Mouse (Mus musculus) brain, adult 10 weeks (tissue): ENCODE data around the gene Gosr2. TPM values are rescaled to one million over a fixed set of nuclear protein-coding genes. Genes with fewer than 3 reads are reported as not detected.

ENCODE experiments used
- polyA plus RNA-seq: library from polyadenylated mRNA; stranded (reverse); fragments of 350-450 nt; fragmentation: Illumina TruSeq; extraction: RNeasy Lipid Tissue Mini Kit (QIAGEN cat#74804); gene quantifications from one replicate; pipeline ENCODE4 v1.2.3, GENCODE M21; 2015; ENCODE audit warnings: low read depth, low replicate concordance

Gene Gosr2
- polyA plus RNA-seq, result 78.0 TPM

GRCm38 (mm10) chr11:103697565-103698176, at the start of gene Gosr2:
Gene Gosr2 (minus strand): TSS chr11:103697898.

DNA sequence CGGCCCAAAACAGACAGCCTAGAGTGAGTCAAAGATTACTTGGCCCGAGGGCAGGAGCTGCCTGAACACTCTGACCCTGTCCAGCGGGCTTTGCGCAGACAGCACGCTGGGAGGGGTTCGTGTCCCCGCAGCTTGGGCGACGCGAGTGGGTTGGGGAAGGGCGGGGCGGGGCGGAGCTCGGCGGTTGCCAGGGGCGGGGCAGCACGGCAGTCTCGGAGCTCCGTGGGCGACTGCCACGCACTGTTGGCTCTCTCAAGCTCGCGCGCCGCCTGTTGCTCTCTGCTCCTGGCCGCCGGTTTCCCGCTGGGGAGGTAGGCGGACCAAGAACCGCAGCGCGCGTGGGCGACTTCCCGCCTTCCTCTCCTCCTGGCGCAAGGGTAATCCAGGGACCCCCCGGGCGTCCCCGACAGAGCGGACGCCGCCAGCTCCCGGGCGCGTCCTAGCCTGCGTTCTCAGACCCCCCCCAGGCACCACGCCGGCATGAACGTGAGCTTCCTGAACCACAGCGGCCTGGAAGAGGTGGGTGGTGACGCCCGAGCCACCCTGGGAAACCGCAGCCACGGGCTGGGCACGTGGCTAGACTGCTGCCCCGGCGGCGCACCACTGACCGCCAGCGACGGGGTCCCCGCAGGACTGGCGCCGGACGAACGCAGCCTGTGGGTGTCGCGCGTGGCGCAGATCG, 48.3 kb downstream of the Gosr2 start, which contains the start of gene Rprml:
Gene Rprml (plus strand): TSS at position 270 of the 682 bp plus-strand sequence.

GRCm38 (mm10) chr11:103638790-103639189, 58.9 kb downstream of the Gosr2 start, which contains the start of gene Lyzl6:
Gene Lyzl6 (minus strand): TSS chr11:103638890.

Other genes with a start within 250 kb of the Gosr2 start
- gene Lrrc37a, start 193.3 kb downstream of the Gosr2 start, polyA plus RNA-seq, result not detected
- gene Gm884, start 76.8 kb downstream of the Gosr2 start, polyA plus RNA-seq, result not detected
- gene Lyzl6, start 59.0 kb downstream of the Gosr2 start, polyA plus RNA-seq, result not detected
- 71.8 TPM for gene Rprml, start 48.3 kb downstream of the Gosr2 start, polyA plus RNA-seq
- gene Wnt9b, start 51.9 kb upstream of the Gosr2 start, polyA plus RNA-seq, result 0.95 TPM
- 4.0 TPM for gene Wnt3, start 76.3 kb upstream of the Gosr2 start, polyA plus RNA-seq